Mouse (Mus musculus): ENCODE measurements at regions not wholly inside any gene's neighbourhood (a gene's known extent, or its start where the extent isn't known, plus 50 kb on each side); places are given as distances from the start of the nearest gene placed in this dataset.

DNA sequence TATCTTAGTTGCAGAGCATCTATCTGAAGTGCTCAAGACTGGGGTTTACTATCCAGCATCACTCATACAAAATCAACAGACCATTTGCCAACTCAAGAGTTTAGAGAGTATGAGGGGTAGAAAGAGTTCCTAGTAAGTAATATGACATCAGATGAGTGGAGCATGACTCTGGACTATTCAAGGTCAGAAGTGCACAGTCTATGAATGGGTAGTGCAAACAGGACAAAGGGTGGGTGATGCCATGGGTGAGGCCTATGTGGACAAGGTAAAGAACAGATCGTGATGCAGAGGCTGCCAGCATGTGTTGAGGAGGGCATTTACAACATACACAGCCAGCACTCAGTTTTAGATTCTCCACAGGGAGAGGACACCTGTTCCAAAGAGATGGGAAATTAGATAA is 170.4 kb upstream of the Il15 start:
- no peak for DNase-seq (ENCODE audit: low read depth, low spot score)
- no peaks in the 10 kb centered on the region for H3K27me3 ChIP-seq (ENCODE audit: control insufficient read depth, insufficient read depth, low read length, poor library complexity, severe bottlenecking)
- no peaks in the 10 kb centered on the region for H3K36me3 ChIP-seq (ENCODE audit: control insufficient read depth, insufficient read depth, low read length, poor library complexity, severe bottlenecking)

DNA sequence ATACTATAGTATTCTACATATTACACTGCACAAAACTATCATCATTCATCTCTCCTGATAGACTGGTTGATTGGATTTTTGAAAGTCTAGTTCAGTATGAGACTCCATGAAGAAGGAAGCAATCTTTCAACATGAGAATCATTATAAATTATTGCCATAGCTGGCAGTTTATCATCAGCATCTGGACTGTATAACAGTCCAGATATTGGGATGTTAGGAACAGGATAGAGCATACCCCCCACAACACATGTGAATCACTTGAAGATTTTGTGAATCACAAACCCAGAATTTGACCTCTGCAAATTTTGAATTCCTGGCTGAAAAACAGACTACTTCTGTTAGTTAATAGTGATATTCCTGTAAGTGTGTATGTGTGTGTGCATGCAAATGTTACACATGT is 135.1 kb upstream of the Il15 start:
- Histone ChIP-seq H3K27me3 (ENCODE audit: control insufficient read depth, insufficient read depth, low read length, poor library complexity, severe bottlenecking) (no peaks in the 10 kb centered on the region; the same call in 1 of the 2 replicates), H3K36me3 (ENCODE audit: control insufficient read depth, insufficient read depth, low read length, poor library complexity, severe bottlenecking) (no peaks in the 10 kb centered on the region)
- DNase-seq (ENCODE audit: low read depth, low spot score): no peak

DNA sequence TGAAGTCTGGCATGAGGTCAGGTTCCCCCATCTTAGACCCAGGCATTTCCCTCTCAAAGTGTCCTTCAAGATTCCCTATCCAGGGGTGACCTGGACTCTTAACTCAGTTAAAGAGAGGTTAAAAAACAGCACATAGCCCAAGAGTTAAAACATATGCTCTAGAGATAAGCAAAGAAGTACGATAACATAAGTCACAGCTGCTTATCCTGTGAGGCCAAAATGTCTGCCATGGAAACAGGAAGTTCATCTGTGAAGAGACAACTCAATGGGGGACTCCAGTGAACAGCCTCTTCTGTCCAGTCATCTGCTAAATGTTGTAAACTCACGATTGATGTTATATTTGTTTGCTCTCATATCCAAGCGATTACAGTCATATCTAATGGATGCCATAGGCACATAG is 126.1 kb upstream of the Il15 start:
- no peak for DNase-seq (ENCODE audit: low read depth, low spot score)
- H3K27me3 ChIP-seq (ENCODE audit: control insufficient read depth, insufficient read depth, low read length, poor library complexity, severe bottlenecking): no peaks in the 10 kb centered on the region
- no peaks in the 10 kb centered on the region for H3K36me3 ChIP-seq (ENCODE audit: control insufficient read depth, insufficient read depth, low read length, poor library complexity, severe bottlenecking)

DNA sequence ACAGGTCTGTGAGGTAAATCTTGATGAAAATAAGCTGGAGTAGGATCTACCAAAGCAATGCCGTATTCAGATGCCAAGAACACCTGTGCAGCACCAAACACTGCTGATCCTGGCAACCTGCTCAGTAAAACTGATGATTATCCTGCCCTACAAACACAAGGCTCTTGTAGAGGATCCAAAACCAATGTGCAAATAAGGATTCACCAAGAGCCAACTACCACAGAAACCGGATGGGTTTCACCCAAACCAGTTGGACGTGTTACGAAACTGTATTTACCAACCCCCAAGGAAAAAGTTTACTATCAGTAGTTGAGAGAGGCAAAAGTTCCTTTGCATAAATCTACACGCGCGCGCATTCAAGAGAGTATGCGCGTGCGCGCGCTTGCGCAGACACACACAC is 120.8 kb upstream of the Il15 start:
- no peak for DNase-seq (ENCODE audit: low read depth, low spot score)

DNA sequence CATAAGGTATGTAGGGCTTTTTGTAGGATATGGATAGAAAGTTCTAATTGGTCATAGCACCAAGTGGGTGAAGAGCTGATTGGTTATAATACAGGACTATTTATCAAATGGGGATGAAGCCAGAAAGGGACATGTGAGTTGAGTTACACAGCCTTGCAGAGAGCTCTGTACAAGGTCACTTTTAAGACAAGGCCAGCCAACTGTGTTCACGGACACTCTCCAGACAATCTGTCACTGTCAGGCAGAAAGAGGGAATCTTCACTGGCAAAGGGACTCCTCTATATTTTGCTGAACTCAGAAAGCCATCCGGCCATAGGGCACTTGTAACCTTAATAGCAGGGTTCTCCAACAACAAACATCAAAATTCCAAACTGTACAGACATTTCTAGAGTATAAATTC is 95.5 kb upstream of the Il15 start:
- no peaks in the 10 kb centered on the region for H3K27me3 ChIP-seq (ENCODE audit: control insufficient read depth, insufficient read depth, low read length, poor library complexity, severe bottlenecking)
- no peak for DNase-seq (ENCODE audit: low read depth, low spot score)
- H3K36me3 ChIP-seq (ENCODE audit: control insufficient read depth, insufficient read depth, low read length, poor library complexity, severe bottlenecking): no peaks in the 10 kb centered on the region

More for the DNA sequence above, 120.8 kb upstream of the Il15 start:
- Histone ChIP-seq H3K27me3 (ENCODE audit: control insufficient read depth, insufficient read depth, low read length, poor library complexity, severe bottlenecking) (no peaks in the 10 kb centered on the region), H3K36me3 (ENCODE audit: control insufficient read depth, insufficient read depth, low read length, poor library complexity, severe bottlenecking) (no peaks in the 10 kb centered on the region)

DNA sequence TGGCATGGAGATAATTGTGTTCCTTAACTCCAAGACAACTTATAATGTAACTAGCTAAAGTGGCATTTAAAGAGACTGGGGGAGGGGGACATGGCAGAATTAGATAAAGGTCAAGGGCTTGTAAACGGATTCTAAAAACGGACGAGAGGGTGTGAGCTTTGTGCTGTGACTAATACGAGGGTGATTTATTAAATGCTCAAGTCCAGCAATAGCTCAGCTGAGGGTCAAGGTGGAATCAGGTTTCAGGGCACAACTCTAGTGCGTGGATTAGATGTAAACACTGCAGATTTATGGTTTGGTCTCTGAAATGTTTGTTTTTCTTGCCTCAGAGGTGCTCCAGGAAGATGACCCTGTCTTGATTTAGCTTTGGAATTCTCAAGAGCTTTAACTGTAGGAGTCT is 74.8 kb upstream of the Il15 start:
- Histone ChIP-seq H3K36me3 (ENCODE audit: control insufficient read depth, insufficient read depth, low read length, poor library complexity, severe bottlenecking) (no peaks in the 10 kb centered on the region), H3K27me3 (ENCODE audit: control insufficient read depth, insufficient read depth, low read length, poor library complexity, severe bottlenecking) (no peaks in the 10 kb centered on the region)
- DNase-seq (ENCODE audit: low read depth, low spot score): no peak

DNA sequence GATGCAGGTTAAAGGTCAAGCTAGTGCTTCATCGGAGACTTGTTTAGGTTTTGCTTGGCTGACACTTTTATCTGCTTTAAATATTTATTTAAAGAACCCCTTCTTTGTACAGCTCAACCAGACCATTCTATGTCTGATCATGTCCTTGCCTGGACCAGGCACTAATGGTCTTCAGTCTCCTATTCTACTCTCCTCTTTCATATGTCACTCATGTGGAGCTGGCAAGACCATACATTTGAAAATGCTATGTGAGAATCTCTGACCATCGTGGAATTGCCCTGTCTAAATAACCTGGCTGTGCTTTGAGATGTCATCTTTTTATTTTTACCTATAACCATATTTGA is 74.4 kb upstream of the Il15 start:
- Histone ChIP-seq H3K27me3 (ENCODE audit: control insufficient read depth, insufficient read depth, low read length, poor library complexity, severe bottlenecking) (no peaks in the 10 kb centered on the region), H3K36me3 (ENCODE audit: control insufficient read depth, insufficient read depth, low read length, poor library complexity, severe bottlenecking) (no peaks in the 10 kb centered on the region)
- DNase-seq (ENCODE audit: low read depth, low spot score): no peak

DNA sequence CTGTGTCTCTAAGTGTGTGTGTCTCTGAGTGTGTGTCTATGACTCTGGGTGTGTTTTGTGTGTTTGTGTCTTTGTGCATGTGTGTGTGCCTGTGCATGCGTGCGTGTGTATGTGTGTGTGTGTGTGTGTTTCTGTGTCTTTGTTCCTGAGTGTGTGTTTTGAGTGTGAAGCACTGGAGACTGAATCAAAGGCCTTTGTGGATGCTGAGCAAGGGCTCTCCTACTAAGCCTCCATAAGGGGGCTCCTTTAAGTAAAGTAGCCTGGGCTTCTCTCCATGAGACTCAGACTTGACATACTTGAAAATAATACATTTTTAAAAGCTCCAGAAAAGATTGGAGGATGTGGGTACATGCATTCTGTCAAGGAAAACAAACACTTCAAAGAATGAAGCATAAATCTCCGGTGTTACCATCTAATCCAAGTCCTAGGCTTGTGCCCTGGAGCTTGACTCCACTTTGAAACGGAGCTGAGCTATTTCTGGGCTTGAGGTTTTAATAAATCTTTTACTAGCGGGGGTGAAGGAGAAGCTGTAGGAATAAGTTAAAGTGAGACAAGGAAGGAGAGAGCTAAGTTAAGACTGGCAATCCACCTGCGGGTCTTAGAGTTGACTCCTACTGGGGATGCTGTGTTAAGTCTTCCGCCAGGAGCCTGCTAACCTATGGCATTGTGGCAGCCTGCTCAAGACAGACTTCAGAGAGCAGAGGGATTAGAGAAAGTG is 73.8 kb upstream of the Il15 start:
- no peak for DNase-seq (ENCODE audit: low read depth, low spot score)
- Histone ChIP-seq H3K36me3 (ENCODE audit: control insufficient read depth, insufficient read depth, low read length, poor library complexity, severe bottlenecking) (no peaks in the 10 kb centered on the region), H3K27me3 (ENCODE audit: control insufficient read depth, insufficient read depth, low read length, poor library complexity, severe bottlenecking) (no peaks in the 10 kb centered on the region)

DNA sequence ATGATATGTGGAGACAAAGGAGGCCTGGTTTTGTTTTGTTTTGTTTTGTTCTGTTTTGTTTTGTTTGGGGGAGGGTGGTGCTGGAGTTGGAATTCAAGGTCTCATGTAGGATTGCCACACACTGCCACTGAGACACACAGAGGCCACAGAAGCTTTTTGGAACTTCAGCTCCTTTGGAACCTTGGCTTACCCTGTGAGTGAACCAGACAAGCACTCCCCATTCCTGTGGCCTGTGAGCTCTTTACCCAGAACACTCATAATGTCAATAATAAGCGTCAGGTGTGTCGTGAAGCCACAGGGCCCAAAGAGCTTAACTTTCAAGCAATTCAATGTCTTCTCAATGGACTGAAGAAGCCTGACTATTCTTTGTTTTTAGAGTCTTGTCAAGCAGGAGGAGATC is 70.2 kb upstream of the Il15 start:
- Histone ChIP-seq H3K36me3 (ENCODE audit: control insufficient read depth, insufficient read depth, low read length, poor library complexity, severe bottlenecking) (no peaks in the 10 kb centered on the region), H3K27me3 (ENCODE audit: control insufficient read depth, insufficient read depth, low read length, poor library complexity, severe bottlenecking) (no peaks in the 10 kb centered on the region)
- DNase-seq (ENCODE audit: low read depth, low spot score): no peak

DNA sequence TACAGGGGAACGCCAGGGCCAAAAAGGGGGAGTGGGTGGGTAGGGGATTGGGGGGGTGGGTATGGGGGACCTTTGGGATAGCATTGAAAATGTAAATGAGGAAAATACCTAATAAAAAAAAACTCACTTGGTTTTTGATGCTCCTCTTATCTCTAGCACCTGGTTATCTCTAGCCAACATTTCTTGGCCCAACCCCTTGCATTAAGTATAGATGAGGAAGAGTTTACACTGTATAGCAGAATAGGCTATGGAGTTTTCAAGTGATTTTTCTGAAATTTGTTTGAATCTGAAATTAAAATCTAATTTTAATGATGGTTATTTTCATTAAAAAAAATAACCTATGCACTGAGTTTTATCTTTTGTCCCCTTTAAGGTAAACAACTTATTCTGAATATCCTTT is 68.8 kb upstream of the Il15 start:
- H3K27me3 ChIP-seq (ENCODE audit: control insufficient read depth, insufficient read depth, low read length, poor library complexity, severe bottlenecking): no peaks in the 10 kb centered on the region
- DNase-seq (ENCODE audit: low read depth, low spot score): no peak
- no peaks in the 10 kb centered on the region for H3K36me3 ChIP-seq (ENCODE audit: control insufficient read depth, insufficient read depth, low read length, poor library complexity, severe bottlenecking)

DNA sequence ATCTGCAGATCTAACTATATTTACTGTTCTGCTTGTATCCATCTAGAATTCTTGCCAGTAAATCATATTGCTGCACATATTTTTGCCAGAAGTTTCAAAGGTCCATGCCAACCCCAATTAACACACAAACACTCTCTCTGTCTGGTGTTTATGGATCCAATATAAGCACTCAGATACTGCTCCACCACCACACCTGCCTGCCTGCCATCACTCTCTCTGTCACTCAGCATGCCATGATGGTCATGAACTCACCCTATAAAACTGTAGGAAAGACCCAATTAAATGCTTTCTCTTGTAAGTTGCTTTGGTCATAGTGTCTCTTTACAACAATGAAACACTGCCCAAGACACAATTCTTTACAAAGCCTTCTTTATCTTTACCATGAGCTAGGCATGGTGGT is 66.8 kb upstream of the Il15 start:
- Histone ChIP-seq H3K27me3 (ENCODE audit: control insufficient read depth, insufficient read depth, low read length, poor library complexity, severe bottlenecking) (no peaks in the 10 kb centered on the region), H3K36me3 (ENCODE audit: control insufficient read depth, insufficient read depth, low read length, poor library complexity, severe bottlenecking) (no peaks in the 10 kb centered on the region)
- DNase-seq (ENCODE audit: low read depth, low spot score): no peak

DNA sequence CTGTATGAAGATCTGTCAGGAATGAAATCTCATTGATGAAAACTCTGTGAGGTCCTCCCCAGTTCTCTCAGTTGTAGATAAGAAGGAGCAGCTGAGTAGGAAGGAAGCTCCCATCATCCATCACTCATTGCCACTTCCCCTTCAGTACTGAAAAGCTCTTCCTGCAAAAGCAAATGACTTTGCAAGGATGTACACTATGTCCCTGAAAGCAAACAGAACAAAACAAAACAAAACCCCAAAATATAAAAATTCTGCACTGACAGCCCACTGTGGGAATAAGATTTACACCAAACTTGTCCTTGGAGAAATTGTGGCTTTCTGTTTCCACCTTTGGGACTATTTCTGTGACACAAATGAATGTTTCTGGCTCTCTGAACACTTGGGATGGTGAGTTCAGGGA is 59.8 kb upstream of the Il15 start:
- no peak for DNase-seq (ENCODE audit: low read depth, low spot score)
- Histone ChIP-seq H3K36me3 (ENCODE audit: control insufficient read depth, insufficient read depth, low read length, poor library complexity, severe bottlenecking) (no peaks in the 10 kb centered on the region), H3K27me3 (ENCODE audit: control insufficient read depth, insufficient read depth, low read length, poor library complexity, severe bottlenecking) (no peaks in the 10 kb centered on the region)

DNA sequence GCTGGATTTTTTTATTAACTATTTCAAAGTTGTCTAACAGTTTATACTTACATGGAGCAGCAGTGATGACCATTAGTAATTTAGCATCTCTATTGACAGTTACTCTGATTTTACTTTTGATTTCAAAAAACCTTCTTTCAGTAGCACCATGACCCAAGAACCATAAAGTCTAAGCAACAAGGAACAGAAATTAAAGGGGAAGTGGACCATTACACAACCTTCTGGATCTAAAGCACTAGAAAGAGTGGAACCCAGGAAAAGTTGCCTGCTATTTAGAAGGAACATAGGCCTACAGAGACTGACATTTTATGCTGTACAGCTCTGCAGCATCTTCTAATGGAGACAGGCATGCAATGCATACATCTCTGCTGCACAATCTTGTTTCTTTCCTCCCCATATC is 56.0 kb upstream of the Il15 start:
- Histone ChIP-seq H3K36me3 (ENCODE audit: control insufficient read depth, insufficient read depth, low read length, poor library complexity, severe bottlenecking) (no peaks in the 10 kb centered on the region), H3K27me3 (ENCODE audit: control insufficient read depth, insufficient read depth, low read length, poor library complexity, severe bottlenecking) (no peaks in the 10 kb centered on the region)
- DNase-seq (ENCODE audit: low read depth, low spot score): no peak

DNA sequence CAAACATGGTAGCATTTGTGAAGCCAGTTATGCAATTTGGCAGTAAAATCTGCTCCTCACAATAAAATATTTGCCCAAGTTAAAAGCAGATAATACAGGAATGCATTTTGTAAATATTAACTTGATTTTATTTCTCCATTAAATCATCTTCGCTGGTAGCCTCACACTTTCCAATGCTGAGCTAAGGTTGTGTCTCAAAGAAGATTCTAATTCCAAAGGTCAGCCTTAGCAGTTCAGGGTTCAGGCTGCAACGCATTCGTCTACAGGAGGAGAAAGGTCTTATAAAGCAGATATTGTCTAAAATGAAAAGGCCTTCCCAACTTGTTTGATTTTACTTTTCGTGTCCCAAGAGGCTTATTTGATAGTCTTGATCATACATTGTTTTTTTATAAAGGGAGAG is 51.0 kb upstream of the Il15 start:
- H3K36me3 ChIP-seq (ENCODE audit: control insufficient read depth, insufficient read depth, low read length, poor library complexity, severe bottlenecking): no peaks in the 10 kb centered on the region
- no peaks in the 10 kb centered on the region for H3K27me3 ChIP-seq (ENCODE audit: control insufficient read depth, insufficient read depth, low read length, poor library complexity, severe bottlenecking)
- DNase-seq (ENCODE audit: low read depth, low spot score): no peak

Data from splenic B cell, adult 2 months (primary cell).